Mouse (Mus musculus): ENCODE measurements around the gene Ralb.

GRCm38 (mm10) chr1:119460062-119460461, 44.5 kb downstream of the Ralb start:
- TF ChIP-seq CTCF (IDR thresholded peaks at IDR 0.05; ENCODE audit: extremely low read depth, insufficient read depth, insufficient read length, insufficient replicate concordance) (no peak), POLR2A (IDR thresholded peaks at IDR 0.05; ENCODE audit: low read depth, low read length) (no peak)
